Mouse (Mus musculus) erythroblast, embryonic 14.5 days (primary cell): Measurements from ENCODE around the gene Gm8332.
"Not testable (repeated sequence)": the region's sequence is repeated elsewhere in the genome, so short reads cannot be mapped to it uniquely, and the experiment has no call there.

Experiments used
- GATA1 ChIP-seq: IDR thresholded peaks from 2 replicates; pipeline ENCODE4 v1.6.1; 2012; ENCODE audit warnings: low read length, inconsistent platforms, mixed read lengths
- TAL1 ChIP-seq: IDR thresholded peaks from 3 replicates; pipeline ENCODE4 v1.6.1; 2012; ENCODE audit warnings: low read length, inconsistent platforms, mixed read lengths

GRCm38 (mm10) chr12:88285224-88285623 is 35.3 kb upstream of the Gm8332 start:
- not testable (repeated sequence) for TF ChIP-seq TAL1, GATA1
